Mouse (Mus musculus) neural tube, embryonic 12.5 days (tissue): ENCODE measurements around the gene Fyn. TPM values are rescaled to one million over a fixed set of nuclear protein-coding genes. Genes with fewer than 3 reads are reported as not detected.

ENCODE experiments used
- ATAC-seq: fragments of 200-750 bp; cut with Nextera tagmentation; 2 replicates; pipeline ENCODE4 v1.8.0; 2017; ENCODE audit warnings: low read depth, mild to moderate bottlenecking, moderate TSS enrichment, moderate library complexity; ENCODE audit not compliant: low FRiP score
- H3K27ac ChIP-seq: fragments of 300-500 bp; sonication (generic); 2 replicates; pipeline ENCODE4 v1.5.1; 2016
- H3K27me3 ChIP-seq: fragments of 300-500 bp; sonication (generic); replicated peaks from 2 replicates; pipeline ENCODE4 v1.6.1; 2016; ENCODE audit warnings: mild to moderate bottlenecking
- H3K36me3 ChIP-seq: fragments of 300-500 bp; sonication (generic); 2 replicates; pipeline ENCODE4 v1.6.1; 2016; ENCODE audit warnings: mild to moderate bottlenecking
- H3K4me1 ChIP-seq: fragments of 300-500 bp; sonication (generic); 2 replicates; pipeline ENCODE4 v1.6.1; 2016
- H3K4me2 ChIP-seq: fragments of 300-500 bp; sonication (generic); replicated peaks from 2 replicates; pipeline ENCODE4 v1.6.1; 2016; ENCODE audit warnings: mild to moderate bottlenecking
- H3K4me3 ChIP-seq: fragments of 300-500 bp; sonication (generic); 2 replicates; pipeline ENCODE4 v1.5.1; 2016
- H3K9ac ChIP-seq: fragments of 300-500 bp; sonication (generic); 2 replicates; pipeline ENCODE4 v1.6.1; 2016; ENCODE audit warnings: mild to moderate bottlenecking
- H3K9me3 ChIP-seq: fragments of 300-500 bp; sonication (generic); 2 replicates; pipeline ENCODE4 v1.6.1; 2016; ENCODE audit warnings: mild to moderate bottlenecking
- WGBS: fragments of 180-500 bp; shearing (Covaris S2); methylation state at CpG from one replicate; pipeline ENCODE4 v1.1.7; 2016; 5-methylcytosine and 5-hydroxymethylcytosine counted together
- polyA plus RNA-seq: library from polyadenylated mRNA; unstranded; fragments of >200 nt; fragmentation: Nextera tagmentation; extraction: Ambion mirVana; gene quantifications from 2 replicates; pipeline ENCODE4 v1.2.1, GENCODE M21; 2016

The Fyn gene
- polyA plus RNA-seq, 1 experiment from 2014 or later: 79.8 TPM

GRCm38 (mm10) chr10:39404175-39404574, 35.5 kb downstream of the Fyn start:
- WGBS: 89% methylated on average over 4 of the region's 4 CpGs
- Histone ChIP-seq H3K36me3 (peaks cover 15% of the 10 kb centered on the region; the same call in 1 of the 2 replicates), H3K9ac (no peak overlapping the region), H3K4me3 (no peak overlapping the region), H3K27ac (no peak overlapping the region), H3K4me2 (no peak overlapping the region), H3K9me3 (no peaks in the 10 kb centered on the region), H3K27me3 (no peaks in the 10 kb centered on the region), H3K4me1 (peaks cover 8% of the 10 kb centered on the region; the same call in 1 of the 2 replicates)
- ATAC-seq: no peak

DNA sequence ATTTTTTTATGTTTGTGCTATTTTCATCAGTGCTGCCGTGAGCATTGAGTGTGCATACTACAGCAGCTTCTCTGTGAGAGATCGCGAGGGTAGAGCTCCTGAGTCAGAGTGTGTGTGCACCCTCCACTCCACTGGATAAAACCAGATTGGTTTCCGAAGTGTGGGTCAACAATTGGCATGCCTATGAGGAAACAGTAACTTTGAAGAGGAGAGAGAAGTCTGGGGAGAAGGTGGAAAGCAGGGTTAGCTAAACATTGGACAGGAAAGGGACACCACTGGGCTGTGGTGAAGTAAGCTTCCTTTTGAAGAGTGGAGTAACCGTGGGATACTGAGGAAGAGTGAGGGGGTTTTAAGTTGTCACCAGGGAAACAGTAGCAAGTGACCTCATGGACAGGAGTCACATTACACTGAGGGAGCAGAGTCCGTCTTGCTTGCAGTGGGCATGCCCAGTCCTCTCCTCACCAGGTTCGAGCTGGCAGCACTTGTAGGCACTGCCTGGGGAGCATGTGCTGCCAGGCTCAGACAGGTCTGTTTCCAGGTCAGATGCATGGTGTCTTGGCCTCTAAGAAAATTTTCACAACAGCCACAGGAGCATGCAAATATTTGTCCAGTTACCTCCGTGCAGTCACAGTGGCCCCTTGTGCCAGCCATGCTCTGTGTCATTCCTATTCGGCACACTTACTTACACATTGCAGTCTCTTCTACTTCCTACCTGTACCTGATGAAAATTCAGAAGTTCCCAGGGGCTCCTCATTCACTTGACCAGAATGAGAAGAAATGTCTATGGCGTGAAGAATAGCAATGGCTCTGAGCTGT, 37.5 kb downstream of the Fyn start:
- no peak for ATAC-seq
- Histone ChIP-seq H3K9ac (no peak overlapping the region), H3K4me1 (peaks cover 8% of the 10 kb centered on the region; the same call in 1 of the 2 replicates), H3K27me3 (no peaks in the 10 kb centered on the region), H3K27ac (no peak overlapping the region), H3K4me3 (no peak overlapping the region), H3K4me2 (no peak overlapping the region), H3K36me3 (peaks cover 4% of the 10 kb centered on the region; the same call in 1 of the 2 replicates), H3K9me3 (no peaks in the 10 kb centered on the region)
- WGBS: 66% methylated on average over 10 of the region's 10 CpGs

- Histone ChIP-seq H3K4me1 (peaks cover 8% of the 10 kb centered on the region; the same call in 1 of the 2 replicates), H3K4me2 (no peak overlapping the region), H3K4me3 (no peak overlapping the region), H3K27ac (no peak overlapping the region), H3K36me3 (peaks cover 4% of the 10 kb centered on the region; the same call in 1 of the 2 replicates), H3K9ac (no peak overlapping the region), H3K9me3 (no peaks in the 10 kb centered on the region), H3K27me3 (no peaks in the 10 kb centered on the region)
- WGBS: 77% methylated on average over 7 of the region's 7 CpGs
- no peak for ATAC-seq
Observed at GRCm38 (mm10) chr10:39406798-39407189, 38.1 kb downstream of the Fyn start.

DNA sequence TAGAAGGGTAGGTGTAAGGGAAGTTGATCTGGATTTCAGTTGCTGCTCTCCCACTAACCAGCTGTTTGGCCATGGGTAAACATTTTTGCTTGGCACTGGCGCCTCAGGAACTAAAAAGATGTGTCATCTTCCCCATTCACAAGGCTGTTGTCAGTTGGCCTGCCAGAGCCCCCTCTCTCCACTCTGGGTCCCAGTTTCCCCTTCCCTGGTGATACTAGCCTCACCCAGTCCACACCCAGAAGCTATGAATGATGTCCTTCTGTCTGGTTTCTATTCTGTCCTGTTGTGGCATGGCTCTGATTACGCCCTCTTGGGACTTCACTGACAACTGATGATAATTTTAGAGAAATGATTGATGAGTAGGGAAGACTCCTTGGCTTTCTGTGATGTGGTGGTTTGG, 38.9 kb downstream of the Fyn start:
- H3K27me3 ChIP-seq: no peaks in the 10 kb centered on the region
- no peak overlapping the region for H3K9ac ChIP-seq
- 97% methylated on average over 2 of the region's 2 CpGs for WGBS
- H3K36me3 ChIP-seq: peaks cover 1% of the 10 kb centered on the region; the same call in 1 of the 2 replicates
- H3K9me3 ChIP-seq: no peaks in the 10 kb centered on the region
- H3K4me3 ChIP-seq: no peak overlapping the region
- peaks cover 14% of the 10 kb centered on the region; the same call in 1 of the 2 replicates for H3K4me1 ChIP-seq
- H3K27ac ChIP-seq: no peak overlapping the region
- no peak for ATAC-seq
- no peak overlapping the region for H3K4me2 ChIP-seq

GRCm38 (mm10) chr10:39409602-39410001, 40.9 kb downstream of the Fyn start:
- ATAC-seq: no peak
- no peaks in the 10 kb centered on the region for H3K27me3 ChIP-seq
- H3K36me3 ChIP-seq: no peaks in the 10 kb centered on the region
- no peak overlapping the region for H3K27ac ChIP-seq
- no peak overlapping the region for H3K9ac ChIP-seq
- WGBS: 81% methylated on average over 7 of the region's 7 CpGs
- no peaks in the 10 kb centered on the region for H3K9me3 ChIP-seq
- H3K4me3 ChIP-seq: no peak overlapping the region
- H3K4me1 ChIP-seq: peaks cover 19% of the 10 kb centered on the region
- no peak overlapping the region for H3K4me2 ChIP-seq

DNA sequence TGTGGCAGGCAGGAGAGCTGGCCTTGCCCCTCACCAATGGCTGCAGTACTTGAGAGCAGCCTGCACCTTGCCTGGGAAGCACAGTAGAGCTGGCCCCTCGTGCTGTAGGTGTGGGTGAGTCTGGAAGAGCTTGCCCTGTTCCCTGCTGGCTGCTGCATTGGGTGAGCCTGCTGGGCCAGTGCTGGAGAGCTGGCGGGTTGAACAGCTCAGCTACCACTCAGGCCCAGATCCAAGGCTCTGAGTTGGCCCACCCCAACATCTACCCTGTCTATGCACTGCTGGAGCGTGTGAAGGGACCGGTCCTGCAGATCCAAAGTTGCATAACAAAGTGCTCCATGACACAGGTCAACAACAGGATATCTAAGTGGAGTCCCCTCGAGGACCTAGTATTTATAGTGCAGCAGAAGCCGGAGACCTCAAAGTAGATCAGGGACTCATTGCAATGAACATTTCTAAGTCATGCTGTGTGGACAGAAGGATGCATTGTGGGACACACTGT, 41.5 kb downstream of the Fyn start:
- H3K9ac ChIP-seq: no peak overlapping the region
- ATAC-seq: no peak
- no peak overlapping the region for H3K4me3 ChIP-seq
- H3K9me3 ChIP-seq: no peaks in the 10 kb centered on the region
- no peaks in the 10 kb centered on the region for H3K36me3 ChIP-seq
- H3K4me1 ChIP-seq: peaks cover 19% of the 10 kb centered on the region
- no peaks in the 10 kb centered on the region for H3K27me3 ChIP-seq
- H3K4me2 ChIP-seq: no peak overlapping the region
- H3K27ac ChIP-seq: no peak overlapping the region
- WGBS: 83% methylated on average over 6 of the region's 6 CpGs

- H3K27me3 ChIP-seq: no peaks in the 10 kb centered on the region
- no peak for ATAC-seq
- 83% methylated on average over 8 of the region's 8 CpGs for WGBS
- H3K27ac ChIP-seq: no peak overlapping the region
- no peak overlapping the region for H3K4me2 ChIP-seq
- H3K4me1 ChIP-seq: peaks cover 16% of the 10 kb centered on the region
- no peak overlapping the region for H3K9ac ChIP-seq
- H3K36me3 ChIP-seq: no peaks in the 10 kb centered on the region
- no peak overlapping the region for H3K4me3 ChIP-seq
- H3K9me3 ChIP-seq: no peaks in the 10 kb centered on the region
Observed at GRCm38 (mm10) chr10:39411857-39412559, 43.4 kb downstream of the Fyn start.

DNA sequence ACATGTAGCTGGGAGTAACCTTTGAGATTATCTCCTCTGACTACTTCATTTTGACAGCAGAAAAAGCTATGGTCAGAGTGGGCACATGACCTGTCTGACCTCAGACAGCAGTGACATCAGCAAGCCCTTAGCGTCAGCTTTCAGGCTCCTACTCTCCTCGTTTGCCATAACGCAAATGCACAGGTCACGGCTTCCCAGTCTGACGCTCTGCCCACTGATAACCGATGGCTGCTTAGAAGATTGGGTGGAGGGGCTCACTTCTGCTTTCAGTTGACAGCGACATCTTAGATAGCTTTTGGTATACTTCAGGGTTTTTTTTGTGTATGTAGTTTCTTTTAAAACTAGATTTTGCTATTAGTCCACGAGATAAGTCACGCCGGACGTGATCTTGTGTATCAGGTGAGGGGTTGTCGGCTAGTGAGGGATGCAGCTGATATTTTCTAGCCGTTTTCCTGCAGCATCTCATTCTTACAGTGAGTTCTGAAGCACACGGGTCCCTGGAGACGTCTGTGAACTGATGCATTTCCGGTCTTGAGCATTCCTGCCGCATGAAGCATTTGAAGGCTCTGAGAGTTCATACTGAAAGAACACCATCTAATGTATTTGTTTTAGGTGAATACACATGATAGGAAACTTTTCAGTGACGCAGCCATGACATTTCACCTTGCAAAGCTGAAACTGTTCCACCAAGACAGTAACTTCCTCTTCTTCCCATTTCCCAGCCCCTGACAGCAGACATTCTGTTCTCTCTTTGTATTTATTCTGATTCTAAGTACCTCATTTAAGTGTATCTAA, 44.4 kb downstream of the Fyn start:
- no peaks in the 10 kb centered on the region for H3K9me3 ChIP-seq
- H3K27me3 ChIP-seq: no peaks in the 10 kb centered on the region
- H3K36me3 ChIP-seq: no peaks in the 10 kb centered on the region
- no peak overlapping the region for H3K4me2 ChIP-seq
- no peak overlapping the region for H3K9ac ChIP-seq
- 79% methylated on average over 18 of the region's 18 CpGs for WGBS
- no peak overlapping the region for H3K27ac ChIP-seq
- H3K4me3 ChIP-seq: no peak overlapping the region
- H3K4me1 ChIP-seq: peaks cover 24% of the 10 kb centered on the region
- no peak for ATAC-seq

GRCm38 (mm10) chr10:39414068-39414467, 45.4 kb downstream of the Fyn start:
- ATAC-seq: no peak
- no peaks in the 10 kb centered on the region for H3K9me3 ChIP-seq
- WGBS: 67% methylated on average over 1 of the region's 1 CpGs
- H3K4me3 ChIP-seq: no peak overlapping the region
- H3K9ac ChIP-seq: no peak overlapping the region
- H3K4me1 ChIP-seq: peaks cover 24% of the 10 kb centered on the region
- no peak overlapping the region for H3K27ac ChIP-seq
- no peaks in the 10 kb centered on the region for H3K27me3 ChIP-seq
- H3K36me3 ChIP-seq: no peaks in the 10 kb centered on the region
- H3K4me2 ChIP-seq: no peak overlapping the region

DNA sequence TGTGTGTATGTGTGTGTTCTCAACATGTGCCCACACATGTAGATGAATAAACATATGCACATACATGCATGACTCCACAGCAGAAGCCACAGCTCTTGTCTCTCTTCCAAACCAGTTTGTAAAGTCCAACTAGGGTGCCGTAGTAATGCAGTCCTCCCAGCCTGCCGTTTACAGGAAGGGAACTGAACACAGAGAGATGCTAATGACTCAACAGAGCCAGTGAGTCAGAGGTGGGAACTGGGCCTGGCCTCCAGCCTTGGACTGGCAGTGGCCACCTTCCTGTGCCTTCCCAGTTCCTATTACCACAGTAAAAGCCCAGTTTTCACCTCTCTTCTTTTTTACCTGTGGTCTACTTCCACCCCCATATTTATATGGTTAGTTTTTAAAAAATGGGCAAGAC, 46.9 kb downstream of the Fyn start:
- Histone ChIP-seq H3K27ac (no peak overlapping the region), H3K4me2 (no peak overlapping the region), H3K9ac (no peak overlapping the region), H3K36me3 (no peaks in the 10 kb centered on the region), H3K27me3 (no peaks in the 10 kb centered on the region), H3K4me1 (peaks cover 34% of the 10 kb centered on the region), H3K4me3 (no peak overlapping the region), H3K9me3 (no peaks in the 10 kb centered on the region)
- 63% methylated on average over 2 of the region's 2 CpGs for WGBS
- no peak for ATAC-seq

- H3K9ac ChIP-seq: no peak overlapping the region
- peaks cover 47% of the 10 kb centered on the region for H3K4me1 ChIP-seq
- no peak for ATAC-seq
- no peak overlapping the region for H3K4me2 ChIP-seq
- no peaks in the 10 kb centered on the region for H3K36me3 ChIP-seq
- H3K4me3 ChIP-seq: no peak overlapping the region
- WGBS: 66% methylated on average over 5 of the region's 5 CpGs
- H3K27me3 ChIP-seq: no peaks in the 10 kb centered on the region
- H3K9me3 ChIP-seq: no peaks in the 10 kb centered on the region
- H3K27ac ChIP-seq: no peak overlapping the region
Observed at GRCm38 (mm10) chr10:39417611-39418010, 49.0 kb downstream of the Fyn start.

DNA sequence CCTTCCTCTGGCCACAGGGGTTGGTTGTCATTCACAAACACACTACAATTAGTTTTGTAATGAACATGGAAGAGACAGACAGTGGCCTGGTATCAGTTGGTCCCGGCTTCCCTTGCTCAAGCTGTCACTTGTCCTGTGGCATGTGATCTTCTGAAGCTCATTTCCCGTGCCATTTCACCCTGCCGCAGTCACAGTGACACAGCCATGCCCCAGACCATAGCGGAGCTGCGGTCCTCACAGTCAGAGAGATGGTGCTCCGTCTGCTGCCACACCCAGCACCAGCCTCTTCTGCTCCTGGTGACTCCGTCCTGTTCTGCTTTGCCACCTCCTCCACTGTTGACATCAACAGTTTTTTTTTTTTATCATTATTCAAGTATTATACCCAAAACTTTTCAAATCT, 49.7 kb downstream of the Fyn start:
- H3K4me1 ChIP-seq: peaks cover 42% of the 10 kb centered on the region
- H3K4me2 ChIP-seq: no peak overlapping the region
- H3K9me3 ChIP-seq: no peaks in the 10 kb centered on the region
- no peaks in the 10 kb centered on the region for H3K27me3 ChIP-seq
- no peak overlapping the region for H3K4me3 ChIP-seq
- no peak overlapping the region for H3K27ac ChIP-seq
- 92% methylated on average over 7 of the region's 7 CpGs for WGBS
- no peak for ATAC-seq
- H3K36me3 ChIP-seq: no peaks in the 10 kb centered on the region
- no peak overlapping the region for H3K9ac ChIP-seq
